Mouse (Mus musculus) heart, embryonic 12.5 days (tissue): ENCODE data around the gene Nol6. TPM values are rescaled to one million over a fixed set of nuclear protein-coding genes. Genes with fewer than 3 reads are reported as not detected.
"Not testable (repeated sequence)": the region's sequence is repeated elsewhere in the genome, so short reads cannot be mapped to it uniquely, and the experiment has no call there.

ENCODE experiments used
- ATAC-seq: fragments of 200-750 bp; cut with Nextera tagmentation; 2 replicates; pipeline ENCODE4 v1.8.0; 2017; ENCODE audit warnings: moderate TSS enrichment, moderate library complexity; ENCODE audit not compliant: insufficient number of reproducible peaks, low FRiP score
- H3K27ac ChIP-seq: fragments of 300-500 bp; sonication (generic); 2 replicates; pipeline ENCODE4 v1.5.1; 2016; ENCODE audit warnings: mild to moderate bottlenecking, moderate library complexity; ENCODE audit not compliant: poor library complexity, severe bottlenecking
- H3K27me3 ChIP-seq: fragments of 300-500 bp; sonication (generic); replicated peaks from 2 replicates; pipeline ENCODE4 v1.6.1; 2016; ENCODE audit warnings: mild to moderate bottlenecking, moderate library complexity
- H3K36me3 ChIP-seq: fragments of 300-500 bp; sonication (generic); 2 replicates; pipeline ENCODE4 v1.6.1; 2016; ENCODE audit warnings: mild to moderate bottlenecking, moderate library complexity
- H3K4me1 ChIP-seq: fragments of 300-500 bp; sonication (generic); replicated peaks from 2 replicates; pipeline ENCODE4 v1.6.1; 2016; ENCODE audit warnings: mild to moderate bottlenecking
- H3K4me2 ChIP-seq: fragments of 300-500 bp; sonication (generic); 2 replicates; pipeline ENCODE4 v1.6.1; 2016; ENCODE audit warnings: mild to moderate bottlenecking, moderate library complexity
- H3K4me3 ChIP-seq: fragments of 300-500 bp; sonication (generic); 2 replicates; pipeline ENCODE4 v1.5.1; 2016; ENCODE audit warnings: mild to moderate bottlenecking
- H3K9ac ChIP-seq: fragments of 300-500 bp; sonication (generic); 2 replicates; pipeline ENCODE4 v1.6.1; 2016; ENCODE audit warnings: mild to moderate bottlenecking, moderate library complexity
- H3K9me3 ChIP-seq: fragments of 300-500 bp; sonication (generic); replicated peaks from 2 replicates; pipeline ENCODE4 v1.6.1; 2016; ENCODE audit warnings: mild to moderate bottlenecking, moderate library complexity
- WGBS: fragments of 180-500 bp; shearing (Covaris S2); methylation state at CpG from one replicate; pipeline ENCODE4 v1.1.7; 2016; 5-methylcytosine and 5-hydroxymethylcytosine counted together
- polyA plus RNA-seq: library from polyadenylated mRNA; unstranded; fragments of >200 nt; fragmentation: Nextera tagmentation; extraction: Ambion mirVana; gene quantifications from 2 replicates; pipeline ENCODE4 v1.2.1, GENCODE M21; 2016

Nol6 gene
- polyA plus RNA-seq, 1 experiment from 2014 or later = 21.6 TPM

- peaks cover 29% of the 10 kb centered on the region for H3K27me3 ChIP-seq
- peaks cover 50% of the 10 kb centered on the region for H3K4me1 ChIP-seq
- H3K9me3 ChIP-seq = no peaks in the 10 kb centered on the region
- peak overlapping the region; percentile 97 for H3K4me2 ChIP-seq
- 0 out of 2 replicates have a peak overlapping the region, but pooled peaks have one; percentile 29 for H3K9ac ChIP-seq
- no peak overlapping the region for H3K27ac ChIP-seq
- H3K36me3 ChIP-seq = no peaks in the 10 kb centered on the region
- WGBS = 67% methylated on average over 5 of the region's 5 CpGs
- 0 out of 2 replicates have a peak, but pooled peaks have one; percentile 18 for ATAC-seq
- peak overlapping the region; percentile 17; the same call in 1 of the 2 replicates for H3K4me3 ChIP-seq
These were observed 27.5 kb downstream of the Nol6 start for GRCm38 (mm10) chr4:41096794-41097193.

GRCm38 (mm10) chr4:41096169-41096568, 28.1 kb downstream of the Nol6 start:
- WGBS = 45% methylated on average over 8 of the region's 8 CpGs
- H3K4me3 ChIP-seq = no peak overlapping the region; the same call in 1 of the 2 replicates
- H3K4me1 ChIP-seq = peaks cover 50% of the 10 kb centered on the region
- H3K9me3 ChIP-seq = no peaks in the 10 kb centered on the region
- peaks cover 34% of the 10 kb centered on the region for H3K27me3 ChIP-seq
- no peaks in the 10 kb centered on the region for H3K36me3 ChIP-seq
- H3K27ac ChIP-seq = no peak overlapping the region
- peak overlapping the region; percentile 97 for H3K4me2 ChIP-seq
- no peak overlapping the region for H3K9ac ChIP-seq
- 0 out of 2 replicates have a peak, but pooled peaks have one; percentile 27 for ATAC-seq

- 0 out of 2 replicates have a peak overlapping the region, but pooled peaks have one; percentile 6 for H3K4me2 ChIP-seq
- ATAC-seq = peak; percentile 43; the same call in 1 of the 2 replicates
- no peak overlapping the region for H3K9ac ChIP-seq
- H3K9me3 ChIP-seq = no peaks in the 10 kb centered on the region
- WGBS = 42% methylated on average over 9 of the region's 9 CpGs
- H3K27ac ChIP-seq = no peak overlapping the region
- H3K4me3 ChIP-seq = no peak overlapping the region
- peaks cover 54% of the 10 kb centered on the region for H3K4me1 ChIP-seq
- H3K36me3 ChIP-seq = no peaks in the 10 kb centered on the region
- peaks cover 29% of the 10 kb centered on the region for H3K27me3 ChIP-seq
These were observed 29.9 kb downstream of the Nol6 start for GRCm38 (mm10) chr4:41094361-41094760.

- no peak overlapping the region for H3K4me2 ChIP-seq
- ATAC-seq = no peak
- no peak overlapping the region for H3K4me3 ChIP-seq
- peaks cover 23% of the 10 kb centered on the region for H3K27me3 ChIP-seq
- H3K36me3 ChIP-seq = no peaks in the 10 kb centered on the region
- H3K4me1 ChIP-seq = peaks cover 45% of the 10 kb centered on the region
- H3K9me3 ChIP-seq = no peaks in the 10 kb centered on the region
- 63% methylated on average over 1 of the region's 1 CpGs for WGBS
- no peak overlapping the region for H3K27ac ChIP-seq
- no peak overlapping the region for H3K9ac ChIP-seq
These were observed 31.3 kb downstream of the Nol6 start for GRCm38 (mm10) chr4:41092958-41093357.

GRCm38 (mm10) chr4:41091391-41091790, 32.9 kb downstream of the Nol6 start:
- 33% methylated on average over 3 of the region's 3 CpGs for WGBS
- no peaks in the 10 kb centered on the region for H3K9me3 ChIP-seq
- H3K27me3 ChIP-seq = 0 out of 2 replicates have a peak, but pooled peaks cover 11% of the 10 kb centered on the region
- no peak for ATAC-seq
- no peak overlapping the region for H3K4me2 ChIP-seq
- H3K9ac ChIP-seq = no peak overlapping the region
- H3K36me3 ChIP-seq = no peaks in the 10 kb centered on the region
- no peak overlapping the region for H3K4me3 ChIP-seq
- peaks cover 38% of the 10 kb centered on the region for H3K4me1 ChIP-seq
- no peak overlapping the region for H3K27ac ChIP-seq

GRCm38 (mm10) chr4:41089705-41090104, 34.5 kb downstream of the Nol6 start:
- Histone ChIP-seq H3K27me3 (0 out of 2 replicates have a peak, but pooled peaks cover 11% of the 10 kb centered on the region), H3K4me1 (peaks cover 21% of the 10 kb centered on the region), H3K27ac (no peak overlapping the region), H3K4me2 (no peak overlapping the region), H3K36me3 (no peaks in the 10 kb centered on the region), H3K9me3 (no peaks in the 10 kb centered on the region), H3K9ac (no peak overlapping the region), H3K4me3 (no peak overlapping the region)
- WGBS = 67% methylated on average over 2 of the region's 2 CpGs
- no peak for ATAC-seq

GRCm38 (mm10) chr4:41089189-41089588, 35.1 kb downstream of the Nol6 start:
- H3K4me1 ChIP-seq = peaks cover 16% of the 10 kb centered on the region
- H3K9ac ChIP-seq = no peak overlapping the region
- H3K27me3 ChIP-seq = 0 out of 2 replicates have a peak, but pooled peaks cover 11% of the 10 kb centered on the region
- no peaks in the 10 kb centered on the region for H3K36me3 ChIP-seq
- H3K27ac ChIP-seq = no peak overlapping the region
- no peak overlapping the region for H3K4me3 ChIP-seq
- no peaks in the 10 kb centered on the region for H3K9me3 ChIP-seq
- no peak for ATAC-seq
- 79% methylated on average over 4 of the region's 4 CpGs for WGBS
- H3K4me2 ChIP-seq = no peak overlapping the region

- no peaks in the 10 kb centered on the region for H3K36me3 ChIP-seq
- peak overlapping the region; percentile 46 for H3K27ac ChIP-seq
- no peak overlapping the region for H3K9ac ChIP-seq
- peak; percentile 92 for ATAC-seq
- WGBS = 66% methylated on average over 16 of the region's 16 CpGs
- no peak overlapping the region for H3K4me2 ChIP-seq
- no peak overlapping the region for H3K4me3 ChIP-seq
- no peaks in the 10 kb centered on the region for H3K9me3 ChIP-seq
- H3K27me3 ChIP-seq = 0 out of 2 replicates have a peak, but pooled peaks cover 20% of the 10 kb centered on the region
- peaks cover 14% of the 10 kb centered on the region for H3K4me1 ChIP-seq
These were observed 36.6 kb downstream of the Nol6 start for GRCm38 (mm10) chr4:41087459-41088298.

GRCm38 (mm10) chr4:41086947-41087346, 37.3 kb downstream of the Nol6 start:
- H3K27ac ChIP-seq = no peak overlapping the region

GRCm38 (mm10) chr4:41084819-41085218, 39.4 kb downstream of the Nol6 start:
- 83% methylated on average over 4 of the region's 4 CpGs for WGBS
- H3K4me1 ChIP-seq = peaks cover 10% of the 10 kb centered on the region

More at GRCm38 (mm10) chr4:41086947-41087346, 37.3 kb downstream of the Nol6 start:
- Histone ChIP-seq H3K27me3 (0 out of 2 replicates have a peak, but pooled peaks cover 20% of the 10 kb centered on the region), H3K4me2 (no peak overlapping the region), H3K4me1 (peaks cover 14% of the 10 kb centered on the region), H3K36me3 (no peaks in the 10 kb centered on the region), H3K9ac (no peak overlapping the region), H3K9me3 (no peaks in the 10 kb centered on the region), H3K4me3 (no peak overlapping the region)
- WGBS = 69% methylated on average over 9 of the region's 9 CpGs
- ATAC-seq = peak; percentile 58

GRCm38 (mm10) chr4:41082803-41083202, 41.5 kb downstream of the Nol6 start:
- WGBS = 36% methylated on average over 4 of the region's 4 CpGs
- not testable (repeated sequence) for ATAC-seq, H3K36me3 ChIP-seq, H3K9me3 ChIP-seq, H3K9ac ChIP-seq, H3K4me1 ChIP-seq, H3K4me2 ChIP-seq, H3K27ac ChIP-seq, H3K4me3 ChIP-seq
- H3K27me3 ChIP-seq = 0 out of 2 replicates have a peak, but pooled peaks cover 14% of the 10 kb centered on the region

More at GRCm38 (mm10) chr4:41084819-41085218, 39.4 kb downstream of the Nol6 start:
- H3K4me3 ChIP-seq = no peak overlapping the region
- no peak overlapping the region for H3K4me2 ChIP-seq
- H3K36me3 ChIP-seq = no peaks in the 10 kb centered on the region
- no peak overlapping the region for H3K9ac ChIP-seq
- no peak overlapping the region for H3K27ac ChIP-seq
- 0 out of 2 replicates have a peak, but pooled peaks cover 20% of the 10 kb centered on the region for H3K27me3 ChIP-seq
- no peak for ATAC-seq
- no peaks in the 10 kb centered on the region; the same call in 1 of the 2 replicates for H3K9me3 ChIP-seq
